Mouse (Mus musculus) liver, adult (tissue): Measurements from ENCODE around the gene Phyhd1.

ENCODE experiments used
- GATA4 ChIP-seq: IDR thresholded peaks from 2 replicates; pipeline ENCODE4 v1.6.1; 2014; ENCODE audit warnings: mild to moderate bottlenecking, low read length; ENCODE audit not compliant: insufficient replicate concordance

Phyhd1 gene

GRCm38 (mm10) chr2:30250166-30251128 lies 15.6 kb upstream of the Phyhd1 start:
- TF ChIP-seq GATA4, result no peak

GRCm38 (mm10) chr2:30251417-30252104 lies 14.4 kb upstream of the Phyhd1 start:
- TF ChIP-seq GATA4, result no peak

- TF ChIP-seq GATA4, result no peak
Measured at GRCm38 (mm10) chr2:30252521-30252920, 13.5 kb upstream of the Phyhd1 start.

DNA sequence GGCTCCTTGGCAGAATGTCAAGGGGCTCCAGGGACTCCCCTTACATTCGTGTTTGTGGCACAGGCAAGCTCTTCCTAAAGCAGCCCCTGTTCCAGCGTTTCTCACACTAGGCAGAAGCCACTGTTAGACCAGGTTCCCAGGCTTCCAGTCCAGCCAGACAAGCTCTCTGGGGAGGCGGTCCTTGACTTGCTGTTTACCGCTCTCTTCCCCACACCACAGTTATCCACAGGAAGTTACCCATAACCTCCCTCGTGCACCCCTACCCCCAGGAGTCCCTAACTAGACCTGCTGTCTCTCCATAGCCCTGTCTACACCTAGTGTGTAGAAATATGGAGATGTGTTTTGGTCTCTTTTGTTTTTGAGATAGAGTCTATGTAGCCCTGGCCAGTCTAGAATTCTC lies 12.2 kb upstream of the Phyhd1 start:
- no peak for TF ChIP-seq GATA4

- no peak for TF ChIP-seq GATA4
Measured at GRCm38 (mm10) chr2:30255631-30256395, 10.2 kb upstream of the Phyhd1 start.

DNA sequence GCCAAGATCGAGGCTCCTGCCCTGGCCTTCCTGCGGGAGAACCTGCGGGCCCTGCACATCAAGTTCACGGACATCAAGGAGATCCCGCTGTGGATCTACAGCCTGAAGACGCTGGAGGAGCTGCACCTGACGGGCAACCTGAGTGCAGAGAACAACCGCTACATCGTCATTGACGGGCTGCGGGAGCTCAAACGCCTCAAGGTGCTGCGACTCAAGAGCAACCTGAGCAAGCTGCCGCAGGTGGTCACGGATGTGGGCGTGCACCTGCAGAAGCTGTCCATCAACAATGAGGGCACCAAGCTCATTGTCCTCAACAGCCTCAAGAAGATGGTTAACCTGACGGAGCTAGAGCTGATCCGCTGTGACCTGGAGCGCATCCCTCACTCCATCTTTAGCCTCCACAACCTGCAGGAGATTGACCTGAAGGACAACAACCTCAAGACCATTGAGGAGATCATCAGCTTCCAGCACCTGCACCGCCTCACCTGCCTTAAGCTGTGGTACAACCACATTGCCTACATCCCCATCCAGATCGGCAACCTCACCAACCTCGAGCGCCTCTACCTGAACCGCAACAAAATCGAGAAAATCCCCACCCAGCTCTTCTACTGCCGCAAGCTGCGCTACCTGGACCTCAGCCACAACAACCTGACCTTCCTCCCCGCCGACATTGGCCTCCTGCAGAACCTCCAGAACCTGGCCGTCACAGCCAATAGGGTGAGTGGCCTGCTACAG lies 9.2 kb upstream of the Phyhd1 start:
- no peak for TF ChIP-seq GATA4

- no peak for TF ChIP-seq GATA4
Measured at GRCm38 (mm10) chr2:30257699-30258460, 8.1 kb upstream of the Phyhd1 start.

GRCm38 (mm10) chr2:30258600-30258999 lies 7.4 kb upstream of the Phyhd1 start:
- TF ChIP-seq GATA4, result no peak

GRCm38 (mm10) chr2:30259131-30260064 lies 6.6 kb upstream of the Phyhd1 start:
- TF ChIP-seq GATA4, result no peak

DNA sequence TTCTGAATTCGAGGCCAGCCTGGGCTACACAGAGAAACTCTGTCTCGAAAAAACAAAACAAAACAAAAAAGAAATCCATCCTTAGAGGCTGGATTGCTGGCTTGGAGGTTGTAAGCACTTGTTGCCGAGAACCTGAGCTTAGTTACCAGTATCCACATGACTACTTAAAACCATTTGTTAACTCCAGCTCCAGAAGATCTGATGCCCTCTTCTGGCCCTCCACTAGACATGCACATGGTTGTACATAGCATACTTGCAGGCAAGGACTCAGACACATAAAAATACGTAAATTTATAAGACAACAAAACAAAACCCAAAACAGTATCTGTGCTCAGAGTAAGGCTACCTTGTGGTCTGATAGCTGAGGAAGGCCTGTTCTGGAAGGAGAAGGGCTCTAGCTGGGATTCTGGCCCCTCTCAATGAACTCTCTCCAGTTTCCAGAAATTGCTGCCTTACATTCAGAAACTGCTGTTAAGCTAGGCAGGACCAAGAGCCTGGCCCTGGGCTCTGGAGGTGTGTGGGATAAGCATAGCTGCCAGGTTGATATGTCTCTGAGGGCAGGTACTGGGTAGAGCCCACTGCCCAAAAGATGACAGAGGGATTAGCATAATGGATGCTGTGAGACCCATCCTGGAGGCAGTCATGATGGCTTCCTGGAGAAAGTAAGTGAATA lies 4.8 kb upstream of the Phyhd1 start:
- no peak for TF ChIP-seq GATA4

- no peak for TF ChIP-seq GATA4
Measured at GRCm38 (mm10) chr2:30261921-30262839, 3.8 kb upstream of the Phyhd1 start.
